Mouse (Mus musculus): ENCODE measurements at regions not wholly inside any gene's neighbourhood (a gene's known extent, or its start where the extent isn't known, plus 50 kb on each side); places are given as distances from the start of the nearest gene placed in this dataset.

- no peak for ATAC-seq (replicated peaks; ENCODE audit: low read depth, poor library complexity, severe bottlenecking)
These were observed 91.8 kb upstream of the Dnajc19 start for GRCm38 (mm10) chr3:34172899-34173298.

GRCm38 (mm10) chr3:34171893-34172292 is 90.8 kb upstream of the Dnajc19 start:
- no peak for ATAC-seq (replicated peaks; ENCODE audit: low read depth, poor library complexity, severe bottlenecking)

GRCm38 (mm10) chr3:34168087-34168486 is 87.0 kb upstream of the Dnajc19 start:
- no peak for ATAC-seq (replicated peaks; ENCODE audit: low read depth, poor library complexity, severe bottlenecking)

GRCm38 (mm10) chr3:34150036-34150435 is 68.9 kb upstream of the Dnajc19 start:
- ATAC-seq (replicated peaks; ENCODE audit: low read depth, poor library complexity, severe bottlenecking), result no peak

GRCm38 (mm10) chr3:34143652-34144051 is 62.5 kb upstream of the Dnajc19 start:
- no peak for ATAC-seq (replicated peaks; ENCODE audit: low read depth, poor library complexity, severe bottlenecking)

GRCm38 (mm10) chr3:34139227-34139626 is 58.1 kb upstream of the Dnajc19 start:
- no peak for ATAC-seq (replicated peaks; ENCODE audit: low read depth, poor library complexity, severe bottlenecking)

GRCm38 (mm10) chr3:34137984-34138383 is 56.9 kb upstream of the Dnajc19 start:
- ATAC-seq (replicated peaks; ENCODE audit: low read depth, poor library complexity, severe bottlenecking), result no peak

GRCm38 (mm10) chr3:34136385-34136784 is 55.3 kb upstream of the Dnajc19 start:
- ATAC-seq (replicated peaks; ENCODE audit: low read depth, poor library complexity, severe bottlenecking), result no peak
